Mouse (Mus musculus): ENCODE measurements around the gene Actg1. TPM values are rescaled to one million over a fixed set of nuclear protein-coding genes. Genes with fewer than 3 reads are reported as not detected.

The Actg1 gene
- polyA plus RNA-seq, 1 experiment from 2014 or later, result 2,926 TPM

DNA sequence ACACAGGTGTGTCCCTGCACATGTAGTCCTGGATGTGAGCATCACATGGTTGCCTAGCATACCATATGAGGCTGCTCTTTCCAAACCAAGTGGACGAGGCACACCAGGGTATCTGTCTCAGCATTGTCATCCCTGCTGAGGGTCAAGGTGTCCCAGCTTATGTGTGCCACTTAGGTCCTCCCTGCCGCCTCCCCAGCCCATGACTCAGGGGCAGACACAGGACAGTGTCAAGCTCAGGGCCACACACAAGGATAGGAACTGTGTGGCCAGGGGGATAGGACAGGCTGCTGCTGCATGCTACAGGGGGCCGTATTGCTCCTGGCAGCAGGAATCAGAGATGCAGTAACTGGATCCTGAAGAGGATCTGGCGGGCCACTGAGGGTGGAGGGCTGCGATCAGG is 12.4 kb upstream of the Actg1 start:
- Histone ChIP-seq H3K27ac (ENCODE audit: low read depth) (no peak overlapping the region), H3K4me2 (no peak overlapping the region), H3K9me3 (ENCODE audit: low read depth, low read length) (no peaks in the 10 kb centered on the region), H3K36me3 (ENCODE audit: insufficient read depth) (no peaks in the 10 kb centered on the region), H3K9ac (no peak overlapping the region), H3K4me3 (ENCODE audit: low read depth, low read length) (no peak overlapping the region), H3K27me3 (ENCODE audit: insufficient read depth, low read length) (no peaks in the 10 kb centered on the region), H3K4me1 (ENCODE audit: insufficient read depth) (peaks cover 21% of the 10 kb centered on the region)
- DNase-seq, result no peak
- no peak for ATAC-seq (ENCODE audit: insufficient read depth)
- whole genome bisulfite sequencing, result 79% methylated on average over 5 of the region's 5 CpGs
- TF ChIP-seq CTCF (IDR thresholded peaks at IDR 0.05; ENCODE audit: low read depth), result no peak

DNA sequence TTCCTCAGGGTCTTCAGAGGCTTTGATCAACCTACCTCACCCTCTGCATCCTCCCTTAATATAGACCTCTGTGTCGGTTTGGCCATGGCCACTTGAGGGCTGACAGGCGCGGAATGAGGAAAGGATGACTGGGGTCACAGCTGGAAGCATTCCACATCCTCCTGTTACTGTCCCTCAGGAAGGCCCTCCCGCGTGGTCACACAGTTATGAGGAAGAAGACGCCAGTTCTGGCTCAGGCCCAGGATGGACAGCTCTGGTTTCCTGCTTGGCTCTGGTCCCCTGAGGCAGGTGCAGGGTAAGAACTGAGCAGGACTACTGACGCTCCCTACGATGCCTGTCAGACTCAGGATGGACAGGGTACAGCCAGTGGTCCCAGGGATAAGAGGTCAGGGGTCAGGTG is 11.7 kb upstream of the Actg1 start:
- no peak for ATAC-seq (ENCODE audit: insufficient read depth)
- TF ChIP-seq CTCF (IDR thresholded peaks at IDR 0.05; ENCODE audit: low read depth), result no peak
- Histone ChIP-seq H3K27ac (ENCODE audit: low read depth) (no peak overlapping the region), H3K4me2 (no peak overlapping the region), H3K4me1 (ENCODE audit: insufficient read depth) (peaks cover 23% of the 10 kb centered on the region), H3K4me3 (ENCODE audit: low read depth, low read length) (no peak overlapping the region), H3K36me3 (ENCODE audit: insufficient read depth) (no peaks in the 10 kb centered on the region), H3K27me3 (ENCODE audit: insufficient read depth, low read length) (no peaks in the 10 kb centered on the region), H3K9ac (no peak overlapping the region), H3K9me3 (ENCODE audit: low read depth, low read length) (no peaks in the 10 kb centered on the region)
- WGBS, result 33% methylated on average over 8 of the region's 8 CpGs
- DNase-seq, result peak; percentile 57

DNA sequence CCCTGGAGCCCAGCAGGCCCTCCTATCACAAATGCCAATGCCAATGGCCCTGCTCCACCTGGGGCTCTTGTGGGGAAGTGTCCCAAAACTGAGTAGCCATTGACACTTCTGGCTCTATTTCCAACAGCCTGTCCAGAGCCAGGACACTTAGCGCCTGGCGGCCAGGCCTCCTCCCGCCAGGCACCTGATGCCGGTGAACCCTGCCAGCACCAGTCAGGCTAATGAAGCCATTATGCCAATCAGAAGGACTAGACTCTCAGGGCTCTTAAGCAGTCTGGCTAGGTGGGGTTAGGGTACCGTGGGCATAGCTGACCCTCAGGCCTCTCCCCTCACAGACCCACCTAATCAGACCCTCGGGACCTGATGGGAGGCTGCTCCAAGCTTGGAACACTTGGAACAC is 11.0 kb upstream of the Actg1 start:
- WGBS, result 81% methylated on average over 6 of the region's 6 CpGs
- Histone ChIP-seq H3K9ac (no peak overlapping the region), H3K4me1 (ENCODE audit: insufficient read depth) (peaks cover 26% of the 10 kb centered on the region), H3K27me3 (ENCODE audit: insufficient read depth, low read length) (no peaks in the 10 kb centered on the region), H3K4me3 (ENCODE audit: low read depth, low read length) (no peak overlapping the region), H3K36me3 (ENCODE audit: insufficient read depth) (no peaks in the 10 kb centered on the region), H3K27ac (ENCODE audit: low read depth) (no peak overlapping the region), H3K9me3 (ENCODE audit: low read depth, low read length) (no peaks in the 10 kb centered on the region), H3K4me2 (no peak overlapping the region)
- no peak for TF ChIP-seq CTCF (IDR thresholded peaks at IDR 0.05; ENCODE audit: low read depth)
- DNase-seq (no peak), ATAC-seq (ENCODE audit: insufficient read depth) (no peak)

DNA sequence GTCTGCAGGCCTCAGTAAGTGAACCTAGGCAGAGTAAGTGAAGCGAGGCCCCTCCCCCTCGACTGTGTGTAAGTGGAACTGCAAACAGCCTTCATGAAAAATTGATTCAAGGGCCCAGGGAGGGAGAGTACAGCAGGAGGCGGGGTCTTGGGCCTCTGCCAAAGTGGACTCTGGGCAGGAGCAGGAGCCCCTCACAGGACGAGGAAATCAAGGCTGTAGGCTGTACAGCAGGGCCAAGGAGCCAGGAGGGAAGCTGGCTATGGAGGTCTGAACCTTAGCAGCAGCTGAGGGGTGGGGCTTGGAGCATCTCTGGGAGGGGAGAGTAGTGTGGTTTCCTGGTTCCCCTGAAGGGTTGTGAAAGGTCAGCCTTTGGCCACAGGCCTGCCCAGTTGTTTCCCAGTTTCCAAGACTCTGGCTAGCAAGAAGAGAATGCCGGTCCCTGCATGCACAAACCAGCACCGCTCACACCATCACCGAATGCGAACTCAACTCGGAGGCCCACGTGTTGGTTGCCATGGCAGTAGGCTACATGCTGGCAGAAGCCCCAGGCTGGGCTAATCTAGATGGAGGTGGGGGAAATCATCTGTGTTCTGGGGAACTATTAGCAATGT is 9.6 kb upstream of the Actg1 start:
- Histone ChIP-seq H3K4me3 (ENCODE audit: low read depth, low read length) (no peak overlapping the region), H3K4me1 (ENCODE audit: insufficient read depth) (peaks cover 29% of the 10 kb centered on the region)
- WGBS, result 4% methylated on average over 10 of the region's 10 CpGs

DNA sequence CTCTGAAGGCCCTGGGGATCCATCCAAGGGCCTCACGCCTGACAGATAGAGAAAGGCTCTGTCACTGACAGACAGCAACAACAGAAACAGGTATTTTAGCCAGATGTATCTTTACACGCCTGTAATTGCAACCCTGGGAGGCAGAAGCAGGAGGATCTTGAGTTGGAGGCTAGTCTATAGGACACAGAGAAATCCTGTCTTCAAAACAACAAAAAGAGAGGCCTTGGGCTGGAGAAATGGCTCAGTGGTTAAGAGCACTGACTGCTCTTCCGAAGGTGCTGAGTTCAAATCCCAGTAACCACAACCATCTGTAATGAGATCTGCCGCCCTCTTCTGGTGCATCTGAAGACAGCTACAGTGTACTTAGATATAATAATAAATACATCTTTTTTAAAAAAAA is 8.6 kb upstream of the Actg1 start:
- Histone ChIP-seq H3K36me3 (ENCODE audit: insufficient read depth) (no peaks in the 10 kb centered on the region), H3K4me1 (ENCODE audit: insufficient read depth) (peaks cover 32% of the 10 kb centered on the region), H3K4me2 (no peak overlapping the region), H3K27ac (ENCODE audit: low read depth) (peak overlapping the region; percentile 83), H3K9me3 (ENCODE audit: low read depth, low read length) (no peaks in the 10 kb centered on the region), H3K4me3 (ENCODE audit: low read depth, low read length) (no peak overlapping the region), H3K27me3 (ENCODE audit: insufficient read depth, low read length) (no peaks in the 10 kb centered on the region), H3K9ac (no peak overlapping the region)
- 92% methylated on average over 4 of the region's 4 CpGs for WGBS
- no peak for ATAC-seq (ENCODE audit: insufficient read depth)
- TF ChIP-seq CTCF (IDR thresholded peaks at IDR 0.05; ENCODE audit: low read depth), result peak; percentile 12; the same call in 1 of the 2 replicates
- DNase-seq, result no peak

More for the DNA sequence above, 9.6 kb upstream of the Actg1 start:
- TF ChIP-seq CTCF (IDR thresholded peaks at IDR 0.05; ENCODE audit: low read depth), result no peak
- Histone ChIP-seq H3K9ac (no peak overlapping the region), H3K9me3 (ENCODE audit: low read depth, low read length) (no peaks in the 10 kb centered on the region), H3K4me2 (peak overlapping the region; percentile 39), H3K36me3 (ENCODE audit: insufficient read depth) (no peaks in the 10 kb centered on the region), H3K27me3 (ENCODE audit: insufficient read depth, low read length) (no peaks in the 10 kb centered on the region), H3K27ac (ENCODE audit: low read depth) (peak overlapping the region; percentile 83)
- ATAC-seq (ENCODE audit: insufficient read depth), result peak; percentile 84
- peak; percentile 97 for DNase-seq

DNA sequence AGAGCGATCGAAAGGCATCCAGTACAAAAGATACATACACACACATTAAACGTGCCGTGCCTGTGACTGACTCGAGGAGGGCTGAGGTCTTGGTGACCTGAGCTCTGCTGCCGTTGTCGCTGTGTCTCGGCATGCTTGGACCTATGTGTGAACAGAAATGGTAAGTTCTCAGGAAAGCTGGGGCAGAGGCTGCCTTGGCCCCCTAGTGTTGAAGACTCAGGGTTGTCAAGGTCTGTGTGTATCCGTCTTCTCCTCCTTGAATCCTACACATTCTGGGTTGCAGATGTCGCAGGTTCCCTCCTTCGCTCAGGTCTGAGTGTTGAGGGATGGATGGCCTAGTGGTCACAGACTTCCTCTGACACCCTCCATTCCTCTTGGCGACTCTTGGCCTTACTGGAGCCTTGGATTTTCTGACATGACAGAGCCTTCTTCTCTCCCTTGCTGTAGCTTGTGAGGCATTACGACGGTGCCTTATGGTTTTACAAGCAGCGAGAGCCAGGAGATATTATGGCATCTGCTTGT is 8.0 kb upstream of the Actg1 start:
- TF ChIP-seq CTCF (IDR thresholded peaks at IDR 0.05; ENCODE audit: low read depth), result peak; percentile 58
- ATAC-seq (ENCODE audit: insufficient read depth), result no peak
- no peaks in the 10 kb centered on the region for H3K27me3 ChIP-seq (ENCODE audit: insufficient read depth, low read length)
- no peaks in the 10 kb centered on the region for H3K9me3 ChIP-seq (ENCODE audit: low read depth, low read length)
- H3K4me1 ChIP-seq (ENCODE audit: insufficient read depth), result peaks cover 33% of the 10 kb centered on the region
- H3K36me3 ChIP-seq (ENCODE audit: insufficient read depth), result 0 out of 2 replicates have a peak, but pooled peaks cover 4% of the 10 kb centered on the region
- H3K4me3 ChIP-seq (ENCODE audit: low read depth, low read length), result no peak overlapping the region
- H3K9ac ChIP-seq, result no peak overlapping the region
- 66% methylated on average over 15 of the region's 15 CpGs for WGBS
- DNase-seq, result no peak
- no peak overlapping the region for H3K4me2 ChIP-seq
- H3K27ac ChIP-seq (ENCODE audit: low read depth), result no peak overlapping the region

DNA sequence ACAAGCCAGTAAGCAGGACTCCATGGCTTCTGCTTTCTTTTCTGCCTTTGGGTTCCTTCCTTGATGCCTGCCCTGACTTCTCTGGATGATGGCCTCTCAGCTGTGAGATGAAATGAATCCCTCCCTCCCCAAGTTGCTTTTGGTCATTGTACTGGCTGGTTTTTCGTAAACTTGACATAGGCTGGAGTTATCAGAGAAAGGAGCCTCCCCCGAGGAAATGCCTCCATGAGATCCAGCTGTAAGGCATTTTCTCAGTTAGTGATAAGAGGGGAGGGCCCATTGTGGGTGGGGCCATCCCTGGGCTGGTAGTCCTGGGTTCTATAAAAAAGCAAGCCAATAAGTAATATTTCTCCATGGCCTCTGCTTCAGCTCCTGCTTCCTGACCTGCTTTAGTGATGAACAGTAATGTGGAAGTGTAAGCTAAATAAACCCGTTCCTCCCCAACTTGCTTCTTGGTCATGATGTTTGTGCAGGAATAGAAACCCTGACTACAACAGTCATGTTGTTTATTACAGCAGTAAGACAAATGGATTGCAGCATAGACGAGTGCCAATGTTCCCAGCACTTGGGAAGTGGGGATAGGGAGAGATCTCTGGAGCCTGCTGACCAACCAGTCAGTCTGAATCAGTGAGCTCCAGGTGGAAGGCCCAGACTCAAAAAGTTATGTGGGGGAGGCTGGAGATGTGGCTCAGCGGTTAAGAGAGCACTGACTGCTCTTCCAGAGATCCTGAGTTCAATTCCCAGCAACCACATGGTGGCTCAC is 7.1 kb upstream of the Actg1 start:
- DNase-seq, result peak; percentile 42
- peaks cover 40% of the 10 kb centered on the region for H3K4me1 ChIP-seq (ENCODE audit: insufficient read depth)

More for the DNA sequence above, 7.1 kb upstream of the Actg1 start:
- Histone ChIP-seq H3K27me3 (ENCODE audit: insufficient read depth, low read length) (no peaks in the 10 kb centered on the region), H3K4me3 (ENCODE audit: low read depth, low read length) (no peak overlapping the region), H3K9me3 (ENCODE audit: low read depth, low read length) (no peaks in the 10 kb centered on the region), H3K36me3 (ENCODE audit: insufficient read depth) (0 out of 2 replicates have a peak, but pooled peaks cover 5% of the 10 kb centered on the region), H3K9ac (no peak overlapping the region; the same call in 1 of the 2 replicates), H3K27ac (ENCODE audit: low read depth) (peak overlapping the region; percentile 37; the same call in 1 of the 2 replicates), H3K4me2 (no peak overlapping the region)
- ATAC-seq (ENCODE audit: insufficient read depth), result no peak
- TF ChIP-seq CTCF (IDR thresholded peaks at IDR 0.05; ENCODE audit: low read depth), result no peak
- WGBS, result 29% methylated on average over 5 of the region's 5 CpGs
